Mouse (Mus musculus) forebrain, postnatal 0 days (tissue): ENCODE data around the gene Gm10320. TPM values are rescaled to one million over a fixed set of nuclear protein-coding genes. Genes with fewer than 3 reads are reported as not detected.

Experiments used
- ATAC-seq: fragments of 200-750 bp; cut with Nextera tagmentation; 2 replicates; pipeline ENCODE4 v1.8.0; 2017; ENCODE audit warnings: mild to moderate bottlenecking, moderate library complexity
- DNase-seq: peaks from one replicate; pipeline ENCODE4 v3.0.0-alpha.2; 2015
- H3K27ac ChIP-seq: fragments of 300-500 bp; sonication (generic); 2 replicates; pipeline ENCODE4 v1.5.1; 2014; ENCODE audit warnings: low read depth, mild to moderate bottlenecking, antibody characterized with exemption, low read length, moderate library complexity, mixed read lengths
- H3K27me3 ChIP-seq: fragments of 300-500 bp; sonication (generic); 2 replicates; pipeline ENCODE4 v1.6.1; 2014; ENCODE audit warnings: mild to moderate bottlenecking, low read length, mixed read lengths; ENCODE audit not compliant: insufficient read depth
- H3K36me3 ChIP-seq: fragments of 300-500 bp; sonication (generic); 2 replicates; pipeline ENCODE4 v1.6.1; 2014; ENCODE audit warnings: mild to moderate bottlenecking, moderate library complexity; ENCODE audit not compliant: insufficient read depth
- H3K4me1 ChIP-seq: fragments of 300-500 bp; sonication (generic); 2 replicates; pipeline ENCODE4 v1.6.1; 2014; ENCODE audit warnings: antibody characterized with exemption; ENCODE audit not compliant: insufficient read depth
- H3K4me2 ChIP-seq: fragments of 300-500 bp; sonication (generic); 2 replicates; pipeline ENCODE4 v1.6.1; 2014; ENCODE audit warnings: low read depth, mild to moderate bottlenecking, moderate library complexity
- H3K4me3 ChIP-seq: fragments of 300-500 bp; sonication (generic); 2 replicates; pipeline ENCODE4 v1.5.1; 2014; ENCODE audit warnings: low read depth, low read length, mixed read lengths
- H3K9ac ChIP-seq: fragments of 300-500 bp; sonication (generic); 2 replicates; pipeline ENCODE4 v1.6.1; 2014; ENCODE audit warnings: mild to moderate bottlenecking
- H3K9me3 ChIP-seq: fragments of 300-500 bp; sonication (generic); 2 replicates; pipeline ENCODE4 v1.6.1; 2016; ENCODE audit warnings: low read length
- CTCF ChIP-seq: sonication (generic); IDR thresholded peaks from 2 replicates; pipeline ENCODE4 v1.5.1; 2016; ENCODE audit warnings: antibody characterized with exemption, control low read depth, low read depth
- WGBS: fragments of 180-500 bp; shearing (Covaris S2); extraction: QIAGEN DNeasy Blood & Tissue Kit; methylation state at CpG from one replicate; pipeline ENCODE4 v1.1.7; 2014; 5-methylcytosine and 5-hydroxymethylcytosine counted together
- polyA plus RNA-seq: library from polyadenylated mRNA; unstranded; fragments of >200 nt; fragmentation: Nextera tagmentation; extraction: Ambion mirVana; gene quantifications from 2 replicates; pipeline ENCODE4 v1.2.1, GENCODE M21; 2015
- total RNA-seq: library from RNA; depleted of rRNA; stranded (reverse); fragments of >200 nt; gene quantifications from 2 replicates; pipeline ENCODE4 v1.2.3, GENCODE M21; 2014

Gm10320 gene
- total and polyA plus RNA-seq, 2 experiments from 2014 or later, result 0.74 TPM; not detected in 1

DNA sequence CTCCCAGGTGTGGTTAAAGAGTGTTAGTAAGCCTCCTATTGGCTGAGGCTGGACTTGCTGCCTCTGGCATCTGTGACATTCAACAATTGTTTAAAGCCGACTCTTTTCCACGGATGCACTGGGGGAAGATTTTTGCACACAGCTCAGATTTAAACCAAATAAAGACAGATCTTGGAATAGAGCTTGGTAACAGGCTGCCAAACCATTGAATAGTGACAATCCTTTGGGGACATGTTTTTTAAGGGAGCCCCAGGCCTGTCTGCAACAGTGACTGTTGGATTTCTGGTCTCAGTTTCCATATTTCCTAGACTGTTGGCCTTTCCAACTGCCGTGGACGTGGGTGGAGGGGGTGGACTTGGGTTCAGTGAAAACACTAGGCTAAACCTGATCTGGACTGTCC is 21.9 kb downstream of the Gm10320 start:
- ATAC-seq, result no peak
- no peak overlapping the region for H3K4me3 ChIP-seq
- 67% methylated on average over 4 of the region's 4 CpGs for WGBS
- no peaks in the 10 kb centered on the region for H3K9me3 ChIP-seq
- no peaks in the 10 kb centered on the region for H3K27me3 ChIP-seq
- DNase-seq, result no peak
- no peak overlapping the region for H3K4me2 ChIP-seq
- H3K4me1 ChIP-seq, result no peaks in the 10 kb centered on the region
- no peak overlapping the region for H3K9ac ChIP-seq
- no peak for TF ChIP-seq CTCF
- no peaks in the 10 kb centered on the region for H3K36me3 ChIP-seq
- H3K27ac ChIP-seq, result no peak overlapping the region

DNA sequence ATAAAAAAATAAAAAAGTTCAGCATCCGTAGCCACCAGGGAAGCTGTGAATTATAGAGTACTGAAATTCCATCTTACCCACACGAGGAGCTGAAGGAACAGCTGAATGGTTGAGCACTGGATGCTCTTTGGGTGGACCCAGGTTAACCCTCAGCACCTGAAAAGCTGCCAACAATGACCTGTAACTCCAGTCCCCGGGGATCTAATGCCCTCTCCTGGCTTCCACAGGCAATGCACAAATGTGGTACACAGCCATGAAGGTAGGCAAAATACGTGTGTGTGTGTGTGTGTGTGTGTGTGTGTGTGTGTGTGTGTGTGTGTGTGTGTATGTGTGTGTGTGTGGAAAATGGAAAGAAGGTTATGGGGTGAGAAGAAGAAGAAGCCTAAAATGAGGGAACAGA is 30.3 kb downstream of the Gm10320 start:
- H3K27me3 ChIP-seq, result no peaks in the 10 kb centered on the region
- H3K9ac ChIP-seq, result no peak overlapping the region
- H3K4me1 ChIP-seq, result no peaks in the 10 kb centered on the region
- H3K4me2 ChIP-seq, result no peak overlapping the region
- H3K27ac ChIP-seq, result no peak overlapping the region
- WGBS, result 66% methylated on average over 4 of the region's 4 CpGs
- H3K4me3 ChIP-seq, result no peak overlapping the region
- DNase-seq, result no peak
- no peak for ATAC-seq
- no peaks in the 10 kb centered on the region for H3K36me3 ChIP-seq
- TF ChIP-seq CTCF, result no peak
- no peaks in the 10 kb centered on the region for H3K9me3 ChIP-seq

DNA sequence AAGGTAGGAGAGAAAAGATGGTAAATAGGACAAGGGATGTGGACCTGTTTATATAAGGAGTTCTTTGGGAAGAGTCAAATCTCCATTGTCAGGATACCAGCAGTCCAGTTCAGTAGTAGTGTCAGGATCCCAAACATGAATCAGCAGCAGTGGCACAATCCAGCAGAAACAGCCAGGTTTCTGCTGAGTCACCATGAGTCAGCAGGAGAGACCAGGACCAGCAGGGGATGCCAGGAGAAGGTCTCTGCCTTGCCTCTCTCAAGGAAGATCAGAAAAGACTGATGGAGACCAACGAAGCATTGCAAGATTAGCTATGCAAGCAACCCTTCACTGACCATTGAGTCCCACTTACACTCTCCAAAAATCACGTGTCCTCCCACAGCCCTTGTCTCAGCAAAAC is 35.4 kb downstream of the Gm10320 start:
- Histone ChIP-seq H3K9me3 (0 out of 2 replicates have a peak, but pooled peaks cover 5% of the 10 kb centered on the region), H3K27me3 (no peaks in the 10 kb centered on the region), H3K36me3 (no peaks in the 10 kb centered on the region), H3K4me1 (no peaks in the 10 kb centered on the region), H3K27ac (no peak overlapping the region), H3K4me2 (no peak overlapping the region), H3K4me3 (no peak overlapping the region), H3K9ac (no peak overlapping the region)
- DNase-seq (no peak), ATAC-seq (no peak)
- no peak for TF ChIP-seq CTCF
- WGBS, result 71% methylated on average over 2 of the region's 2 CpGs

DNA sequence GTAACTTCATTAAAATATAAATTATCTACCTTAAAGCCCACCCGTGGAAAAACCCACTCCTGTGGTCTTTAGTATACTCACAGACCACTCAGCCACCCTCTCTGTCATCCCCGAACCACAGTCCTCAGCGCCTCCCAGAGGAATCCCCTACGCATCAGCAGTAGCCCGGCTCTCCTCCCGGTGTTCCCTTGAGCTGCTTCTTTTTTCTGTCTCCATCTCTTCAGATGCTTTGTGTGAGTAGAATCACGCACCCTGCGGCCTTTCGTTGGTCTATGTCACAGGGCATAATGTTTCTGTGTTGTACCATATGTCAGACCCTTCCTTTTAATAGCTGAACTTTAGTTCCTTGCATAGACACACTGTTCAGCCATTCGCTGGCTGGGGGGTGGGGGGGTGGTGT is 36.2 kb downstream of the Gm10320 start:
- no peak for ATAC-seq
- no peak for TF ChIP-seq CTCF
- H3K36me3 ChIP-seq, result no peaks in the 10 kb centered on the region
- H3K9ac ChIP-seq, result no peak overlapping the region
- no peaks in the 10 kb centered on the region for H3K27me3 ChIP-seq
- WGBS, result 89% methylated on average over 10 of the region's 10 CpGs
- no peak overlapping the region for H3K4me3 ChIP-seq
- no peaks in the 10 kb centered on the region for H3K4me1 ChIP-seq
- H3K4me2 ChIP-seq, result no peak overlapping the region
- 0 out of 2 replicates have a peak, but pooled peaks cover 5% of the 10 kb centered on the region for H3K9me3 ChIP-seq
- DNase-seq, result no peak
- no peak overlapping the region for H3K27ac ChIP-seq

DNA sequence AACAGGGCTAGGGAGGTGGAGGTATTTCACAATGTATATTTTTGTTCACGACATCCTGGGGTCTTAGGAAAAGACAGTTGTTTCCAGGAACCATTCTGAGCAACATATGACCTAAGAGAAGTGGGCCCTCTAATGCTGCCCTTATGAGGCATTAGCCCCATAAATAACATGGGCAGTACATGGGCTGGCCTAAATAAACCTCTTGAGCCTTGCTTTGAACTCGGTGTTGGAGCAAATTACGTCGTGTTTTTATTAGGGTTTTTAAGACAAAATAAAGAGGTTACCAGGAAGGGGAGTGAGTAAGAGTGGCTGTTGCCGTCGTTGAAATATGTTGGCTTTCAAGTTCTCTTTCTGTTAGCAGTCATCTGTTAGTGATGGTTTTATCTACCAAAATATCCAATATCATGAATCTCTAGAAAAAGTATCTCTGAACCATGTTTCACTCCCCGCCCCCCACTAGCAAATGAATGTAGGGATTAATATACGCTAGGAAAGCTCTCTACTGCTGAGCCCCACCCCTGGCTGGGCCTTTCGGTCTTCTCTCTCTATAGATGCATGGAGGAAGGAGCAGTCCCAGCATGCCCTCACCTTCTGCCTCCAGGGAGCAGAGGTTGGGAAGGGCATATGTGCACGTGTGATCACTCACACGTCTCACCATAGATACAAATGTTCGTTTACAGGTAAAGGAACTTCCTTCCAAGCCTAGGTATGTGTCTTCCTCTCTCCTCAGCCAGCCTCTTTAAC is 37.4 kb downstream of the Gm10320 start:
- DNase-seq (no peak), ATAC-seq (no peak)
- Histone ChIP-seq H3K9ac (no peak overlapping the region), H3K36me3 (no peaks in the 10 kb centered on the region), H3K9me3 (0 out of 2 replicates have a peak, but pooled peaks cover 5% of the 10 kb centered on the region), H3K27ac (no peak overlapping the region), H3K4me3 (no peak overlapping the region), H3K4me1 (no peaks in the 10 kb centered on the region), H3K4me2 (no peak overlapping the region), H3K27me3 (no peaks in the 10 kb centered on the region)
- 86% methylated on average over 12 of the region's 12 CpGs for WGBS
- TF ChIP-seq CTCF, result no peak

DNA sequence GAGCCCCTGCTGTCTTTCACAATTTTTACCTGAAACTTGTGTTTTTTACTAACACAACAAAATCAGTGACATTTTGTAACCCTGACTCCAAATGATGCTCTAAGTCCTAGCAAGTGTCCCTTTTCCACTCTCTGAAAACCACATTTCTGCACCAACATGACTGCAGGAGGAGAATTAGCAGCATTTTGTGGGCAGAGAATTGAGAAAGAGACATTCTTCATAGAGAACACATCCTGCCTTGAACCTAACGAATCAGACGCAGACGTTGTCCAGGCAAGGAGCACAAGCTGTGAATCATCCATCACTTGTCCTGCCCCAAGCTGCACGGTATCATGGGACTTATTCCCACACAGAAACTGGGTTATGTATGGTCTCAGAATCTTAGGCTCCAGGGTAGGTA is 38.7 kb downstream of the Gm10320 start:
- 0 out of 2 replicates have a peak, but pooled peaks cover 5% of the 10 kb centered on the region for H3K9me3 ChIP-seq
- H3K4me3 ChIP-seq, result no peak overlapping the region
- ATAC-seq, result no peak
- no peaks in the 10 kb centered on the region for H3K36me3 ChIP-seq
- no peak overlapping the region for H3K4me2 ChIP-seq
- H3K9ac ChIP-seq, result no peak overlapping the region
- no peaks in the 10 kb centered on the region for H3K27me3 ChIP-seq
- H3K4me1 ChIP-seq, result no peaks in the 10 kb centered on the region
- H3K27ac ChIP-seq, result no peak overlapping the region
- 88% methylated on average over 4 of the region's 4 CpGs for WGBS
- no peak for TF ChIP-seq CTCF
- DNase-seq, result no peak

DNA sequence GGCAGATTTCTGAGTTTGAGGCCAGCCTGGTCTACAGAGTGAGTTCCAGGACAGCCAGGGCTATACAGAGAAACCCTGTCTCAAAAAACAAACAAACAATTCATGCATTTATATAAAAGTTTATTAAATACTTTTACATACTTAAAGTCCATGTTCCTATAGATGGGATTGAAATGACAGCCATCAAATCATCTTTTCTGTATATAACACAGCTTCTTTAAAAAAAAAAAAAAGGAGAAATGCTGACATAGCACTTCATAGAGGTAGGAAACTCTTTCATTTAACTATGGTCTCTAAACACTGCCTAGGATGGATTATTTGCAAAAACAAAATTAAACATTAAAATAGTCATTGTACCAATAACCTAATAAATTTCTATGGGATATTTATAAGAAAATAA is 43.1 kb downstream of the Gm10320 start:
- no peak overlapping the region for H3K4me2 ChIP-seq
- 0 out of 2 replicates have a peak, but pooled peaks cover 5% of the 10 kb centered on the region for H3K9me3 ChIP-seq
- H3K36me3 ChIP-seq, result no peaks in the 10 kb centered on the region
- no peaks in the 10 kb centered on the region for H3K27me3 ChIP-seq
- no peaks in the 10 kb centered on the region for H3K4me1 ChIP-seq
- no peak for DNase-seq
- H3K4me3 ChIP-seq, result no peak overlapping the region
- ATAC-seq, result no peak
- H3K27ac ChIP-seq, result no peak overlapping the region
- H3K9ac ChIP-seq, result no peak overlapping the region
- TF ChIP-seq CTCF, result no peak
